Mouse (Mus musculus): ENCODE measurements around the gene Cdc42se1. TPM values are rescaled to one million over a fixed set of nuclear protein-coding genes. Genes with fewer than 3 reads are reported as not detected.

Cdc42se1 gene
- polyA plus RNA-seq, 1 experiment from 2014 or later = 102 TPM

GRCm38 (mm10) chr3:95270766-95271364, 42.3 kb downstream of the Cdc42se1 start:
- no peak overlapping the region for H3K4me3 ChIP-seq (ENCODE audit: low read depth, low read length)
- no peaks in the 10 kb centered on the region for H3K27me3 ChIP-seq (replicated peaks; ENCODE audit: control insufficient read depth, insufficient read depth, low read length)
- no peak overlapping the region for H3K27ac ChIP-seq (ENCODE audit: low read depth, low read length)
- DNase-seq (ENCODE audit: low spot score) (no peak), ATAC-seq (replicated peaks; ENCODE audit: low FRiP score) (no peak)
- 81% methylated on average over 12 of the region's 12 CpGs for WGBS
- no peak overlapping the region for H3K9ac ChIP-seq (ENCODE audit: low read depth, low read length)
- peaks cover 10% of the 10 kb centered on the region for H3K4me1 ChIP-seq (replicated peaks; ENCODE audit: control insufficient read depth, insufficient read depth, low read length)
- H3K9me3 ChIP-seq (ENCODE audit: control insufficient read depth, low read length) = no peaks in the 10 kb centered on the region
- no peak overlapping the region for H3K4me2 ChIP-seq
- H3K36me3 ChIP-seq (ENCODE audit: control insufficient read depth, insufficient read depth, low read length) = peaks cover 17% of the 10 kb centered on the region

DNA sequence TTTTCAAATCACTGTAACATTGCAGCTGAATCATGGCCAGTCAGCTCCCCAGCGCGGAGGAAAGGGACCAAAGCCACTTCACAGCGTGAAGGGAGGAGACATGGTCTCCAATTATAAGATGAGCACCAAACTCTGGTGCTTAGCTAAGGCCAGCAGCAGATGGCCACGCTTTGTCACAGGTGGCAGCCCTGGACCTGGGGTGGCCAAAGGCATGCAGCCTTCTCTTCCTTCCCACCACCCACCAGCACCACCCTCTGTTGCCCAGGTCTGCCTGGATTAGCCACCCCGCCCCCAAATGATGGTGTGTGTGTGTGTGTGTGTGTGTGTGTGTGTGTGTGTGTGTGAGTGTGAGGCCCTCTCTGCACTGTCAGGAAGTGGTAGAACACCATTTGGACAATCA, 44.9 kb downstream of the Cdc42se1 start:
- ATAC-seq (replicated peaks; ENCODE audit: low FRiP score) (no peak), DNase-seq (ENCODE audit: low spot score) (no peak)
- Histone ChIP-seq H3K9ac (ENCODE audit: low read depth, low read length) (no peak overlapping the region), H3K27me3 (replicated peaks; ENCODE audit: control insufficient read depth, insufficient read depth, low read length) (no peaks in the 10 kb centered on the region), H3K36me3 (ENCODE audit: control insufficient read depth, insufficient read depth, low read length) (0 out of 2 replicates have a peak, but pooled peaks cover 5% of the 10 kb centered on the region), H3K4me3 (ENCODE audit: low read depth, low read length) (no peak overlapping the region), H3K9me3 (ENCODE audit: control insufficient read depth, low read length) (no peaks in the 10 kb centered on the region), H3K4me1 (replicated peaks; ENCODE audit: control insufficient read depth, insufficient read depth, low read length) (peaks cover 21% of the 10 kb centered on the region), H3K4me2 (no peak overlapping the region), H3K27ac (ENCODE audit: low read depth, low read length) (no peak overlapping the region)
- WGBS = 85% methylated on average over 5 of the region's 5 CpGs

DNA sequence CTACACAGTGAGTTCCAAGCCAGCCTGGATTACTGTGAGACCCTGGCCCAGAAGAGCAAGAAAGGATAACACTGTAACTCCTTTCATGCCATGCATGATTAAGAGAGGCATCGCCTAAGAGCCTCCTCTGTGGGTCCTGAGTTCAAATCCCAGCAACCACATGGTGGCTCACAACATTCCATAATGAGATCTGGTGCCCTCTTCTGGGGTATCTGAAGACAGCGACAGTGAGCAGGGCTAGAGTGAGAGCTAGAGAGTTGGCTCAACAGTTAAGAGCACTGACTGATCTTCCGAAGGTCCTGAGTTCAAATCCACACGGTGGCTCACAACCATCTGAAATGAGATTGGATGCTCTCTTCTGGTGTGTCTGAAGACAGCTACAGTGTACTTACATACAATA, 45.9 kb downstream of the Cdc42se1 start:
- Histone ChIP-seq H3K27ac (ENCODE audit: low read depth, low read length) (no peak overlapping the region), H3K4me2 (no peak overlapping the region), H3K36me3 (ENCODE audit: control insufficient read depth, insufficient read depth, low read length) (0 out of 2 replicates have a peak, but pooled peaks cover 2% of the 10 kb centered on the region), H3K4me1 (replicated peaks; ENCODE audit: control insufficient read depth, insufficient read depth, low read length) (peaks cover 22% of the 10 kb centered on the region), H3K27me3 (replicated peaks; ENCODE audit: control insufficient read depth, insufficient read depth, low read length) (no peaks in the 10 kb centered on the region), H3K9me3 (ENCODE audit: control insufficient read depth, low read length) (no peaks in the 10 kb centered on the region), H3K9ac (ENCODE audit: low read depth, low read length) (no peak overlapping the region), H3K4me3 (ENCODE audit: low read depth, low read length) (no peak overlapping the region)
- ATAC-seq (replicated peaks; ENCODE audit: low FRiP score) (no peak), DNase-seq (ENCODE audit: low spot score) (no peak)
- 88% methylated on average over 4 of the region's 4 CpGs for WGBS

GRCm38 (mm10) chr3:95275161-95275560, 46.6 kb downstream of the Cdc42se1 start:
- no peak for ATAC-seq (replicated peaks; ENCODE audit: low FRiP score)
- Histone ChIP-seq H3K36me3 (ENCODE audit: control insufficient read depth, insufficient read depth, low read length) (0 out of 2 replicates have a peak, but pooled peaks cover 2% of the 10 kb centered on the region), H3K9ac (ENCODE audit: low read depth, low read length) (no peak overlapping the region), H3K4me2 (no peak overlapping the region), H3K9me3 (ENCODE audit: control insufficient read depth, low read length) (no peaks in the 10 kb centered on the region), H3K4me3 (ENCODE audit: low read depth, low read length) (no peak overlapping the region), H3K4me1 (replicated peaks; ENCODE audit: control insufficient read depth, insufficient read depth, low read length) (peaks cover 27% of the 10 kb centered on the region), H3K27ac (ENCODE audit: low read depth, low read length) (no peak overlapping the region), H3K27me3 (replicated peaks; ENCODE audit: control insufficient read depth, insufficient read depth, low read length) (no peaks in the 10 kb centered on the region)
- no peak for DNase-seq (ENCODE audit: low spot score)
- WGBS = 62% methylated on average over 6 of the region's 6 CpGs

GRCm38 (mm10) chr3:95276428-95276934, 47.9 kb downstream of the Cdc42se1 start:
- WGBS = 36% methylated on average over 5 of the region's 5 CpGs
- ATAC-seq (replicated peaks; ENCODE audit: low FRiP score) (no peak), DNase-seq (ENCODE audit: low spot score) (no peak)
- Histone ChIP-seq H3K4me1 (replicated peaks; ENCODE audit: control insufficient read depth, insufficient read depth, low read length) (peaks cover 29% of the 10 kb centered on the region), H3K27me3 (replicated peaks; ENCODE audit: control insufficient read depth, insufficient read depth, low read length) (no peaks in the 10 kb centered on the region), H3K4me3 (ENCODE audit: low read depth, low read length) (no peak overlapping the region), H3K9ac (ENCODE audit: low read depth, low read length) (no peak overlapping the region), H3K4me2 (no peak overlapping the region), H3K27ac (ENCODE audit: low read depth, low read length) (0 out of 2 replicates have a peak overlapping the region, but pooled peaks have one; percentile 38), H3K9me3 (ENCODE audit: control insufficient read depth, low read length) (no peaks in the 10 kb centered on the region), H3K36me3 (ENCODE audit: control insufficient read depth, insufficient read depth, low read length) (0 out of 2 replicates have a peak, but pooled peaks cover 2% of the 10 kb centered on the region)

- no peaks in the 10 kb centered on the region for H3K9me3 ChIP-seq (ENCODE audit: control insufficient read depth, low read length)
- WGBS = 81% methylated on average over 1 of the region's 1 CpGs
- H3K27me3 ChIP-seq (replicated peaks; ENCODE audit: control insufficient read depth, insufficient read depth, low read length) = no peaks in the 10 kb centered on the region
- H3K27ac ChIP-seq (ENCODE audit: low read depth, low read length) = peak overlapping the region; percentile 38; the same call in 1 of the 2 replicates
- H3K9ac ChIP-seq (ENCODE audit: low read depth, low read length) = no peak overlapping the region
- DNase-seq (ENCODE audit: low spot score) (no peak), ATAC-seq (replicated peaks; ENCODE audit: low FRiP score) (no peak)
- no peak overlapping the region for H3K4me3 ChIP-seq (ENCODE audit: low read depth, low read length)
- no peak overlapping the region for H3K4me2 ChIP-seq
- 0 out of 2 replicates have a peak, but pooled peaks cover 2% of the 10 kb centered on the region for H3K36me3 ChIP-seq (ENCODE audit: control insufficient read depth, insufficient read depth, low read length)
- peaks cover 29% of the 10 kb centered on the region for H3K4me1 ChIP-seq (replicated peaks; ENCODE audit: control insufficient read depth, insufficient read depth, low read length)
Measured at GRCm38 (mm10) chr3:95277149-95277551, 48.6 kb downstream of the Cdc42se1 start.

DNA sequence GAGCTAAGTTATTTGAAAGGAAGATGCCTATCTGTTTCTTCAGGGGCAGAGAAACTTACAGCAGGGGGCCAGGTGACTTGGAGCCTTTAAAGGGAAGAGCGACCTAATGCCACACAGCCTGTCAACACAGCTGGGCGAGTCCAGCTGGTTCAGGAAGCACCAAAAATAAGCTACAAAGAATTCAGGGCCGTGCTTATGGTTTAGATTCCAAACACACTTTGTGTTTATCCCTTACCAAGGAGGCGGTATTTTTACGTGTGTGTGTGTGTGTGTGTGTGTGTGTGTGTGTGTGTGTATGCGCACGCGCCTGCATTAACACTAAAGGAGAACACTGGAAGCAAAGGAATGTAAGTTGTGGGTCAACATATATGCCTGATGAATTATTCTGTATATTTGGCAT, 52.2 kb downstream of the Cdc42se1 start:
- Histone ChIP-seq H3K9ac (ENCODE audit: low read depth, low read length) (peak overlapping the region; percentile 79), H3K4me3 (ENCODE audit: low read depth, low read length) (peak overlapping the region; percentile 82), H3K36me3 (ENCODE audit: control insufficient read depth, insufficient read depth, low read length) (no peaks in the 10 kb centered on the region), H3K9me3 (ENCODE audit: control insufficient read depth, low read length) (no peaks in the 10 kb centered on the region), H3K4me1 (replicated peaks; ENCODE audit: control insufficient read depth, insufficient read depth, low read length) (peaks cover 38% of the 10 kb centered on the region), H3K27ac (ENCODE audit: low read depth, low read length) (peak overlapping the region; percentile 85), H3K27me3 (replicated peaks; ENCODE audit: control insufficient read depth, insufficient read depth, low read length) (no peaks in the 10 kb centered on the region), H3K4me2 (peak overlapping the region; percentile 93)
- 17% methylated on average over 8 of the region's 8 CpGs for WGBS
- DNase-seq (ENCODE audit: low spot score) = no peak
- no peak for ATAC-seq (replicated peaks; ENCODE audit: low FRiP score)

- WGBS = under 1% methylated on average over 53 of the region's 53 CpGs
- Histone ChIP-seq H3K4me1 (replicated peaks; ENCODE audit: control insufficient read depth, insufficient read depth, low read length) (peaks cover 35% of the 10 kb centered on the region), H3K9ac (ENCODE audit: low read depth, low read length) (peak within 1 kb of the TSS; percentile 90), H3K4me3 (ENCODE audit: low read depth, low read length) (peak within 1 kb of the TSS; percentile 82), H3K4me2 (peak within 1 kb of the TSS; percentile 93), H3K27ac (ENCODE audit: low read depth, low read length) (peak within 1 kb of the TSS; percentile 98), H3K9me3 (ENCODE audit: control insufficient read depth, low read length) (no peaks in the 10 kb centered on the region), H3K27me3 (replicated peaks; ENCODE audit: control insufficient read depth, insufficient read depth, low read length) (no peaks in the 10 kb centered on the region), H3K36me3 (ENCODE audit: control insufficient read depth, insufficient read depth, low read length) (no peaks in the 10 kb centered on the region)
- ATAC-seq (replicated peaks; ENCODE audit: low FRiP score) = peak; percentile 88
- peak; percentile 98 for DNase-seq (ENCODE audit: low spot score)
Measured at GRCm38 (mm10) chr3:95281216-95282126, 52.9 kb downstream of the Cdc42se1 start, which contains the start of the genes Mindy1 and Prune1. Gene Mindy1, plus strand, starts transcription at chr3:95281345. Gene Prune1, minus strand, starts transcription at chr3:95282076.
